Mouse (Mus musculus): ENCODE results near the gene Tulp2. TPM values are rescaled to one million over a fixed set of nuclear protein-coding genes. Genes with fewer than 3 reads are reported as not detected.

Gene Tulp2
- total RNA-seq (2023; ENCODE audit: inconsistent age), result not detected in 4 replicates

DNA sequence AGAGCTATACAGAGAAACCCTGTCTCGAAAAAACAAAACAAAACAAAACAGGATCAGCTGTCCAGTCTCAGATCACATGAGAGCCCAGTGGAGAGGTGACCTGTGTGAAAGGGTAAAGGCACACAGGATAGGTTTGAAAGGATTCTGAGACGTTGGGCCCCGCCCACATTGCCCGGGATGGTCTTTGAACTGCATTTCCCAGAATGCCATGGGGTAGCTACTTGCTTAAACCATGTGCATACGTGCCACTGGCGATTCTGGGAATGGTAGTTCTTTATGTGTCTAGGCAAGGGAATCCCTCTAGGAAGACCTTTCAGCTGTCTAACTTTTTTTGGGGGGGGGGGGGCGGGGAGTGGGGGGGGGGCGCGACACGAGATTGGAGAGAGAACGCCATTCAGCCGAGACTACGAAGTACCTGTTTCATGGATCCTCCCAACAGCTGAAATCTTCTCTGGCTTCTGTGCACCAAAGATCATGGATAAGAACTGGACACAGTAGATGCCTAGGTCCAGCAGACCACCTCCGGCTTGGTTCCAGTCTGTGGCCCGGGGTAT lies at the start of gene Tulp2:
Gene Tulp2, plus strand, starts transcription at position 504 of the 554 bp plus-strand sequence.

DNA sequence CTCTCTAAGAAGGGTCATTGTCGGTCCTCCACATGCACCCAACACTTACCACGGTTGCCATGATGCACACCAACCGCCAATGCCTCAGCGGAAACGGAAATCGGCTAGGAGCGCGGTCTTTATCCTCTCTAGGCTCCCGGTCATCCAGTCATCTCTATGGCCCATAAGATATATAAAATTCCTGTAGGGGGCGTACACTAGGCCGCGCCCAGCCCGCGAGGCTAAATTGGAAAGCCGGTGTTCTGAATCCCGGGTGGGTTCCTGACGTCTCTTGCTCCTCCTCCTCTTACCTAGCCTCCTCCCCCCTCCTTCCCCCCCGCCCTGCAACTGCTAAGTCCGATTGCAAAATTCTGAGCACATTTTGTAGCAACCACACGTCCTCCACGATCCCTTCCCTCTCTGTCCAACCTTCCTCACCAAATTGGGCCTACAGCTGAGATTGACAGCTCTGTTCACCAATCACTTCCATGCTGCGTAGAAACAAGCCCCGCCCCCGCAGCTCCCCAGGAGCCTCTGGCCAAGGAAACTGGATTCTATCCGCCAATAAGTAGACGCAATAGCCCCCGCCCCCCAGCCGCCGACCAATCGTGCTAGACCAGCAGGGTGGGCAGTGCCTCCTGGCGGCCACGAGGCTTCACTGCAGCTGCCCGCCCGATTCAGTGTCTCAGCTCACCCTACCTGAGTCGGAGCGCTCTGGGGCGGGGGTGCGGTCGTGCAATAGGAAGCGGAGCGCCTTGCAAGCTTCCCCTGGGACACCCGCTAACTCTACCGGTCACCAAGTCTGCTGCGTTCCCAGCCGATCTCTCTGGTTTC lies 47.3 kb upstream of the Tulp2 start, which contains the start of gene Gys1:
Gene Gys1, plus strand, starts transcription at position 642 of the 813 bp plus-strand sequence.

DNA sequence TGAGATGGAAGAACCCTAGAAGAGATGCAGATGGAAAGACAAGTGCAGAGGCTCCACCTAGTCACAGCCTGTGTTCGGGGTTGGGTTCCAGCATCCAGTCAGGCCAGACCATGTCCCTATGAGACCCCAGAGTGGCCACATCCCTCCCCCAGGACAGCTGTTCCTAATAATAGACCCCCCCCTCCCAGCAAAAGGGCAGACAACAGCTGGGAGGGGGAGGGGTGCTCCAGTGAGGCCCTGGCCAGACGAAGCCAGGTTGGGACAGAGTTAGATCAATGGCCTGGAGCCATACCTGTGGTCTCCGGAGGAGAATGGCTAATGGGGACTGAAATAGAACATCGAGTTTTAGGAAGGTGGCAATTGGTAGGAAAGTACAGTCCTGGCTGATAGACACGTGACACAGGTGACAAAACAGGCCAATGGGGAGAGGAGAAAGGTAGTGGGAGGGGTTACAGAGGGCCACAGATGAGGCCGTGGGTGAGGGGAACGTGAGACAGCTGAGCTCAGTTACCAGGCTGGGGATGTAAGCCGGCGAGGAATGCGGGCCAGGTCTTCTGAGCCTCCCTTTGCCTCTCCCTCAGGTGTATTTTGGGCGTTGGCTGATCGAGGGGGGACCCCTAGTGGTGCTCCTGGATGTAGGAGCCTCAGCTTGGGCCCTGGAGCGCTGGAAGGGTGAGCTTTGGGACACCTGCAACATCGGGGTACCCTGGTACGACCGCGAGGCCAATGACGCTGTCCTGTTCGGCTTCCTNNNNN lies 44.0 kb upstream of the Tulp2 start, which contains the start of gene Ruvbl2:
Gene Ruvbl2, minus strand, starts transcription at position 576 of the 756 bp plus-strand sequence.

DNA sequence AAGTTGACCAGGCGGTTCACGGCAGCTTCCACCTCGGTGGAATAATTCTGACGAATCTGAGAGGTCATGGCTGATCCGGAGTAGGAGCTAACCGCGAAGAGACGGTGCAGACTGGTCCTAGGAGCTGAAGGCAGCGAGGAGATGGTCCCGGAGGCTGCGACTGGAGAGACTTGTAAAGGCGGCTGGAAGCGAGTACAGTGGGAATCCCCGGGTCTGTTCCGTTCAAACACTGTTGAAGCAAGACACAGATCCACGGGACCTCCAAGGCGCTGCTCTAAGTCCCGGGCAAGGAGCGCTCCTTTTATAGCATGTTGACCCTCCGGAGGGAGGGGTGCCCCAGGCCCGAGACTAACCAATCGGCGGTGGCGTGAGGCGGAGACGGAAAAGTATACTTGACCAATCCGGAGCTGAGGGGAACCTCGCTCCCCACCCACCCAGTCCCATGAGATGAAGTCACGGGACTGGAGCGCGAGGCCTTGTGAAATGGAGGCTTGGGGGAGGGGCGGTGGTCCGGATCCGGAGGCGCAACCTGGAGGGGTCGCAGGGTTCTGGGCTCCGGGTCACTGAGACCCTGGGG lies 22.0 kb upstream of the Tulp2 start, which contains the start of gene Ftl1:
Gene Ftl1, minus strand, starts transcription at position 321 of the 577 bp plus-strand sequence.

DNA sequence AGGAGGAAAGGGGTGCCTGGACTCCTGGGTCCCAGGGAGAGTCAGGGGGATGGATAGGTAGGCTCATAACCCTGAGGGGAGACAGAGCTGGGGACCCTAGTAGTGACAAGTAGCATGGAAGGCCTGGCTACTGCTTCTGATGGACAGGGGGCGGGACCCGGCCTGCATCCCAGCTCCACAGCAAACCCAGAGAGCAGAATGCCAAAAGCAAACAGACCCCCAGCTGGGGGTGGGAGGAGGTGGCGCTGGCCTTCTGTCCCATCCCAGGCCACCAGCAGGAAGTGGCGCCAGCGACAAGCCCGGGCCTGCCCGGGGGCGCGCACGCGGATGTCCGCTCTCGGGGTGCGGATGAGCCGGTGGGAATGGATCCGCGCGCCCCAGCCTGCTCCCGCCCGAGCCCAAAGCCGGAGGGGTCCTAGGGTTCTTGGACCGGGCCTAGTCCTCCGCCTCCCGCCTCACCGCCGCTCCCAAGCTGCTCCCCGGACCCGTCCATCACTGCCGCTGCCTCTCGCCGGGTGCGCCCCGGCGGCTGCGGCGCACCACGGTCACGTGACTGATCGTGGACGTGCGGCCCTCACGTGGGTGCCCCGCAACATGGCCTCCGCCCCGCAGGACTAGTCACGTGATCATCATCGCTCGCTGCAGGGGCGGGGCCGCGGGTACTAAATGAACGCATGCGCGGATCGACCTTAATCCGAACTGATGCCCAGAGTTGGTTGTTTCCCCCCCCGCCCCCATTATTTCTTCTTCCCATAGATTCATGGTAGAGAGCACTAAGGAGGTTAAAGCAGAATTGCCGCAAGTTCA lies 15.2 kb upstream of the Tulp2 start, which contains the start of gene Bax:
Gene Bax, minus strand, starts transcription at position 616 of the 807 bp plus-strand sequence.

DNA sequence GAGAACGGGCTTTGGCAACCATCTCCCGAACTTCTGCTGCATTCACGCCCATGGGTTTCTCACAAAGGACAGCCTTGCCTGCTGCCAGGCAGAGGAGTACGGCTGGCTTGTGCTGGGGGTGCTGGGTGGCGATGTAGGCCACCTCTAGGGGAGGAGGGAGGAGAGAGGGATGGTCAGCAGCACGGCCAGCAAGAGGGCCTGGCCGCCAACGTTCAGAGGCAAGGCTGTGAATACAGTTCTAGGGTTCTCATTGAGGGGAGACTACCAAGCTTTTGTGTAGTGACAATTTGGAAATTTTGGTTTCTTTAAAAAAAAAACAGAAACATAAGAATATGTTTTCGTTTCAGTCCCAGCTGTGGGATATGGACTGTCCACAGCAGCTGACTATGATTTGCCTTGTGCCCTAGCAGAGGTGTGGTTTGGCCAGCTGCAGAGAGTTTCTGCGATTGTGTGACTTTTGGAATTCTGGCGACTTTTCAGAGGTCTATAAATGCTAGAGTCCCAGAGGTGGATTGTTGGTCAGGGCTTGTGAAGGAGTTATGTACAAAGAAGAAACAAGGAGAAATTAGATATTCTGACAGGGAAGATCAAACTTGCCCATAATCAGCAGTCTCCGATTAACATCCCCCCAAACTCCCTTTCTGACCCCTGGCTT lies 5.2 kb downstream of the Tulp2 start, which contains the start of gene Gm45808:
Gene Gm45808, minus strand, starts transcription at position 51 of the 655 bp plus-strand sequence.

DNA sequence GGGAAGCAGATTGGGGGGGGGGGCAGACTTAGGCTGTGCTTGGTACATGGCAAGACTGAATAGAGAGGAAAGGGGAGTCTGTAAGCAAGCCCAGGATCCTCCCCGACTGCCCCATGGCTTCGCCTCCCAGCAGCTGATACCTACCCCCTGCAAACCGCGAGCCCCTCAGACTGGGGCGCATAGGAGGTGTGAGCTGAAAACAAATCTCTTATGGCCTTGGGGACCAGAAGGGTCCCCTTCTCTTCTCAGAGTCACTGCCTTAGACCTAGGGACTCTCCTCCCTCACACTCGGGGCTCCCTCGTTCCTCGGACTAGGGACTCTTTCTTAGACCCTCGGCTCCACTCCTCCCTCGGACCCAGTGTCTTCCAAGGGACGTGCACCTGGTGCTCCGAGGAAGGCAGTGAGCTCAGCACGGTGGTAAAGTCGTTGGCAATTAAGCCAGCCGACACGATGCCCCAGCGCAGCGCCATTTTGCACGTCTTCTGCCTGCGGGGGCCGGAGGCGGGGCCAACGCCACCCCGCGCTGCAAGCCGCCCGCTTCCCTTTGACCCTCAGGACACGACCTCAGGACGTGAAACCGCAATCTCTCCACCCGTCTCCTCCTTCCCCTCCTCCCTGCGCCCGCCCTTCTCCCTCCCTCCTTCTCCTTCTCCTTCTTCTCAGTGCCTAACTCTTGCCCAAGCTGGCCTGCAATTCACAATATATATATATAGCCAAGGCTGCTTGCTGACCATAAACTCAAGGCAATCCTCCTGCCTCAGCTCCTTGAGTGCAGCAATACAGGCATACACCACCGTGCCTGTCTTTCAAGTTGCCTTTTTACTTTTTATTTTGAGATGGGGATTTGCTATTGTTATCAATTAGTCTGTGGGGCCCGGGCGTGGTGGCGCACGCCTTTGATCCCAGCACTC lies 6.9 kb downstream of the Tulp2 start, which contains the start of gene Dhdh:
Gene Dhdh, minus strand, starts transcription at position 513 of the 912 bp plus-strand sequence.

DNA sequence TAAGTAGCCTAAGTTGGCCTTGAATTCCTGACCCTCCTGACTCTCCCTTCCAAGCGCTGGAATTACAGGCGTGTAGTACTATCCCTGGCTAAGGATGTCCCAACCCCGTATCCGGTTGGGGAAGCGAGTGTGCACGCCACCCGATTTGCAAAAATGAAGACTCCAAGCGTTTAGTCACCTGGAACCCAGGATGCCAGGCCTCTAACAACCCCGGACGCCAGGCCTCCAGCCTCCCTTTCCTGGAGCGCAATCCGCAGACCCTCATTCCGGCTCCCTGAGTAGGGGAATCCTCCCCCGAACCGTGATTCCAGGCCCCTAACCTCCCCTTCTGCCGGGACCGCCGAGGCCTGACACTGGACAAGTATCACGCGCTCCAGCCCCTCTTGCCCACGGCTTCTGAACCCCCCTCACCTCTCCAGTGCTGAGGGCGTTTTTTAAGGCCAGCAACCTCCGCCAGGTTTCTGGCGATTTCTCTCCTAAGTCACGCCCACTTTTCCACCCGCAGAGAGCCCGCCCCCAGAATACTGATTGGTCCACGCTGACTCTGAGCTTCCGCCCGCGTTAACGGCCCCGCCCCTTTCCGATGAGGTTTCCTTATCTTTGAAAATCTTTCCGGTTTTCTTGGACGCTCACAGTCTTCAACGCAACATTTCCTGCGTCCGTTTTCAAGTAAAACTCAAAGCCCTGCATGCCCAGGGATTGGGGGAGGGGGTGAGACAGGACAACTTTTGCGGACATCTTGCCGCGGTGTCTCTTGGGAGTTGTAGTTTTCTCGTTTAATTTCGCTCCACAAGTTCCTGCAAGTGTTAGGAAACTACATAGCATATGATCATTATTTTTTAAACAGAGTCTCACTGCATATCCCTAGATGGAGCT lies 28.5 kb downstream of the Tulp2 start, which contains the start of gene Nucb1:
Gene Nucb1, minus strand, starts transcription at position 495 of the 876 bp plus-strand sequence.

DNA sequence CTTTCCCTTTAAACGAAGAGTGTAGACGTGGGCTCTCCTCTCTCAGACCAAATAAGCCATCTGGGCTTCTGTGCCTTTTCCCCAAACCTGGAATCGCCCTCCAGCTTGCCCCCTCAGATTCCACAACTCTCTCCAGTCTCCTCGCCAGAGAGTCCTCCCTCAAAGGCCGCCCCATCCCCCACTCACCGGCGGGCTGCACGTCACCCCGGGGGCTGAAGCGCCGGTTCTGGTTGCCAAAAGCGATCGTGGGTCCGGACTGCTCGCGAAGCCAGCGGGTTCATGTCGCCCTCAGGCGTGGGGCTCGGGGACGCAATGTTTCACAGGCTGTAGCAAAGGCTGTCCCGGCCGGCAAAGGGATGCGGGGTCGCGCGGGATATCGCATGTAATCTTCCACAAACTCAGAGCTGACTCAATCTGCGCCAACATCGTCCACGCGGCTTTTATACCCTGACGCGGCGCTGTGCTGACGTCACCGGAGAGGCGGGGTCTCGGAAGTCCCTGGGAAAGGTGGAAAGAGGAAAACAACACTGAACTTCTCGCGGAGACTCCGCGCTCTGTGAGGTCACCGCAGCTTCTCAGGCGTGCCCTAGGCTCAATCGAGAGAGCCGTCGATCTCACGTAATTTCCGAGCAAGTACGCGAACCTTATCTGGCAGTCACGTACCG lies 44.3 kb downstream of the Tulp2 start, which contains the start of the genes Ppp1r15a and Plekha4:
Gene Ppp1r15a, minus strand, starts transcription at position 460 of the 665 bp plus-strand sequence.
Gene Plekha4, plus strand, starts transcription at position 522 of the 665 bp plus-strand sequence.

DNA sequence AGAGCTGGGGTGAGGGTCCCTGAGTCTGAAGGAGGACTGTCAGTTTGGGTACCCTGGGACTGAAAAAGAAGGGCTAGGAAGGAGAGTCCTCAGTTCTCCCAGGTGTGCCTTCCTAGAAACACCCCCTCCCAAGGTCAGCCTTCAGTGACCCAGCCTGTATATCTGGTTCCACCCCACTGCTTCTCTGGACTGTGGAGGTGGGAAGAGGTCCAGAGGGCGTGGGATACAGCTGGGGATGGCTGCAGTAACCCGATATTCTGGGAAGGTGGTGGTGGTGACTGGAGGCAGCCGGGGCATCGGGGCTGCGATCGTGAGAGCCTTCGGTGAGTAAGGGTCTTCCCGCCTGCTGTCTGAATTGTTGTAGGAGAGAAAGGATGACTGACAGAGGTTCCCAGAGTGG lies 73.1 kb downstream of the Tulp2 start, which contains the start of gene Hsd17b14:
Gene Hsd17b14, plus strand, starts transcription at position 150 of the 400 bp plus-strand sequence.

DNA sequence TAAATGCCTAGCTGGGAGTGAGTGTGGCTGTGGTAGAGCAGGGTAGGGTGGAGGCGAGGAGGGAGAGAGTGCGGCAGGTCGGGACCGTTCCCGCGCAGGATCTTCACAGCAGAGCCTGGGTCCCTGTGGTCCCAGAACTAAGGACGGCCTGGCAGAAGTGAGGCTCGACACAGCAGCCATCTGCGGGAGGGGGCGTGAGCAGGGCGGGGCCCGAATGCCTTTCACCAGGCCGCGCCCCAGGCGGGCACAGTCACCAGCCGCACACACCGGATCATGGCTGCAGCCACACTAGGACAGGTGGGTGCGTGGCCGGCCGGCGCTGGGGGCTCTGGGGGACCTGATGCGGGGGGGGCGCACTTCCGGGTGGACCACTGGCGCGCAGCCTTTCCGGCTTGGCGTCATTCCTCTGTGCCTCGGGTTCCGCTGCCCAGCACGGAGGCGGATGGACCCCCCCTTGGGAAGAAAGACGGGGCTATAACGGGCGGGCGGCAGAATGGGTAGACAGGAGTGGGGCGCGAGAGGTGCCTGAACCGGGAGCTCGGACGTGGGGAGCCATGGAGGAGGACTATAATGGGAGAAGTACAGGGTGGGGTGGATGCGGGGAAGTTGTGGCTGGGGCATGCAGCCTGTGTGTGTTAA lies 88.5 kb downstream of the Tulp2 start, which contains the start of gene Bcat2:
Gene Bcat2, plus strand, starts transcription at position 51 of the 639 bp plus-strand sequence.

Other genes with a start within 250 kb of the Tulp2 start
- gene Cd37, start 242.8 kb upstream of the Tulp2 start, total RNA-seq (2023; ENCODE audit: inconsistent age), result 1,683 to 1,834 TPM (median 1,832 TPM) in 4 replicates
- not detected in 4 replicates for gene Slc6a16, start 240.8 kb upstream of the Tulp2 start, total RNA-seq (2023; ENCODE audit: inconsistent age)
- gene Slc6a21, start 204.4 kb upstream of the Tulp2 start, total RNA-seq (2023; ENCODE audit: inconsistent age), result 0.51 to 0.64 TPM (median 0.60 TPM) in 4 replicates
- gene Trpm4, start 148.1 kb upstream of the Tulp2 start, total RNA-seq (2023; ENCODE audit: inconsistent age), result 5.9 to 13.0 TPM (median 9.1 TPM) in 4 replicates
- not detected in 4 replicates for gene Hrc, start 146.6 kb upstream of the Tulp2 start, total RNA-seq (2023; ENCODE audit: inconsistent age)
- 0.13 to 0.33 TPM (median 0.23 TPM) in 4 replicates for gene Ppfia3, start 114.9 kb upstream of the Tulp2 start, total RNA-seq (2023; ENCODE audit: inconsistent age)
- 1.2 TPM in 1 of 4 replicates, not detected in the others for gene Lin7b, start 111.3 kb upstream of the Tulp2 start, total RNA-seq (2023; ENCODE audit: inconsistent age)
- gene Snrnp70, start 86.1 kb upstream of the Tulp2 start, total RNA-seq (2023; ENCODE audit: inconsistent age), result 574 to 602 TPM (median 590 TPM) in 4 replicates
- not detected in 4 replicates for gene Kcna7, start 76.2 kb upstream of the Tulp2 start, total RNA-seq (2023; ENCODE audit: inconsistent age)
- gene Ntf5, start 68.2 kb upstream of the Tulp2 start, total RNA-seq (2023; ENCODE audit: inconsistent age), result not detected in 4 replicates
- gene Lhb, start 61.1 kb upstream of the Tulp2 start, total RNA-seq (2023; ENCODE audit: inconsistent age), result not detected in 4 replicates
- 15.2 to 19.8 TPM (median 17.4 TPM) in 4 replicates for gene Gys1, start 47.0 kb upstream of the Tulp2 start, total RNA-seq (2023; ENCODE audit: inconsistent age)
- 38.2 to 60.2 TPM (median 47.5 TPM) in 4 replicates for gene Ruvbl2, start 43.8 kb upstream of the Tulp2 start, total RNA-seq (2023; ENCODE audit: inconsistent age)
- 648 to 704 TPM (median 682 TPM) in 4 replicates for gene Ftl1, start 22.0 kb upstream of the Tulp2 start, total RNA-seq (2023; ENCODE audit: inconsistent age)
- 107 to 138 TPM (median 119 TPM) in 4 replicates for gene Bax, start 15.0 kb upstream of the Tulp2 start, total RNA-seq (2023; ENCODE audit: inconsistent age)
- gene Gm45808, start 4.9 kb downstream of the Tulp2 start, total RNA-seq (2023; ENCODE audit: inconsistent age), result 0.77 to 1.8 TPM (median 0.98 TPM) in 4 replicates
- 2.9 to 3.9 TPM (median 3.5 TPM) in 4 replicates for gene Dhdh, start 6.9 kb downstream of the Tulp2 start, total RNA-seq (2023; ENCODE audit: inconsistent age)
- 76.1 to 93.0 TPM (median 84.2 TPM) in 4 replicates for gene Nucb1, start 28.5 kb downstream of the Tulp2 start, total RNA-seq (2023; ENCODE audit: inconsistent age)
- 1,362 to 1,471 TPM (median 1,417 TPM) in 4 replicates for gene Ppp1r15a, start 44.4 kb downstream of the Tulp2 start, total RNA-seq (2023; ENCODE audit: inconsistent age)
- gene Plekha4, start 44.5 kb downstream of the Tulp2 start, total RNA-seq (2023; ENCODE audit: inconsistent age), result 0.83 to 4.6 TPM (median 2.2 TPM) in 4 replicates
- not detected in 4 replicates for gene Hsd17b14, start 73.0 kb downstream of the Tulp2 start, total RNA-seq (2023; ENCODE audit: inconsistent age)
- gene Bcat2, start 88.3 kb downstream of the Tulp2 start, total RNA-seq (2023; ENCODE audit: inconsistent age), result 27.1 to 39.9 TPM (median 32.9 TPM) in 4 replicates
- gene Fgf21, start 133.6 kb downstream of the Tulp2 start, total RNA-seq (2023; ENCODE audit: inconsistent age), result not detected in 4 replicates
- not detected in 4 replicates for gene Fut1, start 135.4 kb downstream of the Tulp2 start, total RNA-seq (2023; ENCODE audit: inconsistent age)
- gene Izumo1, start 139.9 kb downstream of the Tulp2 start, total RNA-seq (2023; ENCODE audit: inconsistent age), result not detected in 4 replicates
- 0.27 to 0.35 TPM in 2 of 4 replicates, not detected in the others for gene Rasip1, start 145.6 kb downstream of the Tulp2 start, total RNA-seq (2023; ENCODE audit: inconsistent age)
- gene Mamstr, start 158.1 kb downstream of the Tulp2 start, total RNA-seq (2023; ENCODE audit: inconsistent age), result not detected in 4 replicates
- gene Fut2, start 184.5 kb downstream of the Tulp2 start, total RNA-seq (2023; ENCODE audit: inconsistent age), result not detected in 4 replicates
- gene Ntn5, start 202.1 kb downstream of the Tulp2 start, total RNA-seq (2023; ENCODE audit: inconsistent age), result 0.42 TPM in 1 of 4 replicates, not detected in the others
- 0.27 TPM in 1 of 4 replicates, not detected in the others for gene Sec1, start 212.5 kb downstream of the Tulp2 start, total RNA-seq (2023; ENCODE audit: inconsistent age)
- not detected in 4 replicates for gene Car11, start 218.0 kb downstream of the Tulp2 start, total RNA-seq (2023; ENCODE audit: inconsistent age)
- gene Dbp, start 223.2 kb downstream of the Tulp2 start, total RNA-seq (2023; ENCODE audit: inconsistent age), result 17.8 to 20.5 TPM (median 19.0 TPM) in 4 replicates
- gene Rpl18, start 233.6 kb downstream of the Tulp2 start, total RNA-seq (2023; ENCODE audit: inconsistent age), result 2,003 to 2,338 TPM (median 2,227 TPM) in 4 replicates
- gene Sphk2, start 236.1 kb downstream of the Tulp2 start, total RNA-seq (2023; ENCODE audit: inconsistent age), result 30.8 to 37.6 TPM (median 33.8 TPM) in 4 replicates
- 0.77 to 1.7 TPM (median 1.3 TPM) in 4 replicates for gene Fam83e, start 239.3 kb downstream of the Tulp2 start, total RNA-seq (2023; ENCODE audit: inconsistent age)
- gene Spaca4, start 243.9 kb downstream of the Tulp2 start, total RNA-seq (2023; ENCODE audit: inconsistent age), result not detected in 4 replicates